In the genomic region with DNA sequence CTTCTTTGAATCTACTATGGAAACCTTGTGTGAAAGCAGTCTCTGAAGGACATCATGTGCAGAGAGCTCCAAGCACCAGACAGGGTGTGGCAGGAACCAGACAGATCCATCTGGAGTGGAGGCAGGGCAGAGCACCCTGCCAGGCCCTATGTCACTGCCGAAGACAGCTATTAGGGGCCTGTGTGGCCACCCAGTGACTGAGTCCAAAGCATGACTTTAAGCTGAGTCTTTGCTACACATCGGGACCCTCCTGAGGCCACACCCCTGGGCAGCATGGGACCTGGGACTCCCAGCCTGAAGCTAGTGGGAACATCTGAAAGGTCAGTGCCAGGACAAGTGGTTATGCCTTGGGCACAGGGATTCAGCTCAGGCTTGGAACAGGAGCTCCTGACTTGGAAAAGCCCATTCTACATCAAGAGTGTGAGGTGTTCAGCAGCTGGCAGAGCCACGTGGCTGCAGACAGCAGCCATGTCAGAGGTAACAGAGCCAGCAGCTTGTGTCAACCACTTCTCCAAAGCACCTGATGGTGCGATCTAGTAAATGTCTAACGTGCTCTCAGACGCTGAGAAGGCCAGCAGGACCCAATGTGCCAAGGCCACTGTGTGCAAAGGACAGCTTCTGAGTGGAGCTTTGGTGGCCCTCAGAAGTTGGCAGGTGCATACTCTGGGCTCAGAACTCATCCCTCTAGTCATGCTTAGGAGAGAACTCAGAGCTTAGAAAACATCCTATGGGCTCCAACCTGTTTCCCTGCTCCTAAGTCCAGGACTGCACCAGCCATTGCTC, we compare ENCODE assay signal across 23 mouse cellular contexts. TPM values are rescaled to one million over a fixed set of nuclear protein-coding genes. Genes with fewer than 3 reads are reported as not detected.
A peak's percentile ranks its signal among the peaks of the same experiment; 100 is the strongest.
DNase-seq lines count a peak whose midpoint lies in the region; ATAC-seq and TF ChIP-seq lines count a peak whose summit lies in the region.
"Had no signal": no experiment of that assay in that cellular context is flagged by ENCODE, and none has a peak within 500 bp of the region (broad histone marks: within the 10 kb centered on the region; RNA-seq: fewer than 3 reads in every experiment).

No protein-coding gene starts in this region.

- WGBS in midbrain, embryonic 11.5 days, result 84% methylated on average over 6 of the region's 6 CpGs
- WGBS in midbrain, postnatal 0 days, result 89% methylated on average over 6 of the region's 6 CpGs
- 40% methylated on average over 6 of the region's 6 CpGs for WGBS in liver, adult 2 months
- WGBS in liver, postnatal 0 days (ENCODE audit: insufficient replicate concordance), result 73% methylated on average over 6 of the region's 6 CpGs

- no peak for TF ChIP-seq EP300 in liver, postnatal 0 days (IDR thresholded peaks at IDR 0.05; ENCODE audit: low read depth)

- no peak overlapping the region for H3K4me2 ChIP-seq in midbrain, embryonic 11.5 days
- no peak overlapping the region for H3K4me2 ChIP-seq in midbrain, postnatal 0 days (ENCODE audit: low read depth, low read length, poor library complexity, severe bottlenecking)
- no peak overlapping the region for H3K4me2 ChIP-seq in liver, postnatal 0 days (ENCODE audit: low read depth, low read length)
- H3K4me2 ChIP-seq: heart, embryonic 13.5 days; hindbrain, embryonic 12.5 days; lung, embryonic 14.5 days had no signal

- DNase-seq in heart, postnatal 14 days, result peak; percentile 37 to 45
- no peak for DNase-seq in heart, postnatal 36 days
- peak; percentile 77 for DNase-seq in midbrain, embryonic 11.5 days (ENCODE audit: low spot score, missing footprints)
- no peak for DNase-seq in midbrain, postnatal 0 days (ENCODE audit: low spot score)
- peak; percentile 59 for DNase-seq in liver, adult 2 months (ENCODE audit: extremely low read depth, low read depth, low spot score)
- peak; percentile 21 for DNase-seq in liver, postnatal 0 days
- DNase-seq in T-cell, adult 2 months (ENCODE audit: low spot score), result no peak
- no peak for DNase-seq in c-Kit-positive CD71-positive TER-119-positive erythroid progenitor cells, embryonic 14.5 days (ENCODE audit: low spot score)
- DNase-seq: adrenal gland, adult 2 months; cerebellum, adult 11-12 months; left cerebral cortex, postnatal 4 days; lung, embryonic 14.5 days; right cerebral cortex, postnatal 14 days had no signal

- no peaks in the 10 kb centered on the region for H3K9me3 ChIP-seq in midbrain, embryonic 11.5 days (ENCODE audit: control insufficient read depth, low read length)
- no peaks in the 10 kb centered on the region for H3K9me3 ChIP-seq in midbrain, postnatal 0 days (ENCODE audit: low read length)
- H3K9me3 ChIP-seq in liver, postnatal 0 days (ENCODE audit: low read length), result no peaks in the 10 kb centered on the region
- H3K9me3 ChIP-seq: embryonic facial prominence, embryonic 10.5 days; heart, embryonic 13.5 days; hindbrain, embryonic 12.5 days; megakaryocyte, embryonic 14.5 days had no signal

- no peaks in the 10 kb centered on the region for H3K4me1 ChIP-seq in midbrain, embryonic 11.5 days (ENCODE audit: control insufficient read depth, insufficient read depth, low read length)
- no peaks in the 10 kb centered on the region for H3K4me1 ChIP-seq in midbrain, postnatal 0 days (ENCODE audit: insufficient read depth, low read length)
- peaks cover 29% of the 10 kb centered on the region for H3K4me1 ChIP-seq in liver, adult 2 months (ENCODE audit: control insufficient read depth, insufficient read depth, low read length)
- peaks cover 49% of the 10 kb centered on the region for H3K4me1 ChIP-seq in liver, postnatal 0 days (ENCODE audit: insufficient read depth)
- H3K4me1 ChIP-seq: embryonic facial prominence, embryonic 10.5 days had no signal

- H3K27me3 ChIP-seq in midbrain, embryonic 11.5 days (ENCODE audit: control insufficient read depth, insufficient read depth, low read length), result no peaks in the 10 kb centered on the region
- H3K27me3 ChIP-seq in midbrain, postnatal 0 days (ENCODE audit: insufficient read depth, low read length), result no peaks in the 10 kb centered on the region
- no peaks in the 10 kb centered on the region for H3K27me3 ChIP-seq in liver, adult 2 months (ENCODE audit: control insufficient read depth, insufficient read depth, low read length)
- no peaks in the 10 kb centered on the region for H3K27me3 ChIP-seq in liver, postnatal 0 days (ENCODE audit: insufficient read depth, low read length)
- H3K27me3 ChIP-seq: heart, embryonic 13.5 days; hindbrain, embryonic 12.5 days; megakaryocyte, embryonic 14.5 days had no signal

- no peak overlapping the region for H3K4me3 ChIP-seq in midbrain, embryonic 11.5 days (ENCODE audit: low read depth, low read length)
- no peak overlapping the region for H3K4me3 ChIP-seq in midbrain, postnatal 0 days (ENCODE audit: low read depth, low read length)
- no peak overlapping the region for H3K4me3 ChIP-seq in liver, adult 2 months (ENCODE audit: insufficient read depth, low read depth, low read length)
- no peak overlapping the region for H3K4me3 ChIP-seq in liver, postnatal 0 days (ENCODE audit: low read depth, low read length)
- H3K4me3 ChIP-seq: embryonic facial prominence, embryonic 10.5 days; heart, embryonic 13.5 days; hindbrain, embryonic 12.5 days; megakaryocyte, embryonic 14.5 days had no signal

- H3K9ac ChIP-seq in midbrain, embryonic 11.5 days (ENCODE audit: low read length), result no peak overlapping the region
- no peak overlapping the region for H3K9ac ChIP-seq in midbrain, postnatal 0 days (replicated peaks; ENCODE audit: low read length, poor library complexity, severe bottlenecking)
- no peak overlapping the region for H3K9ac ChIP-seq in liver, adult 2 months (ENCODE audit: low read depth, low read length)
- no peak overlapping the region for H3K9ac ChIP-seq in liver, postnatal 0 days (replicated peaks)
- H3K9ac ChIP-seq: heart, embryonic 13.5 days; hindbrain, embryonic 12.5 days; lung, embryonic 14.5 days had no signal

- ATAC-seq in midbrain, embryonic 11.5 days (ENCODE audit: low FRiP score), result no peak
- ATAC-seq in midbrain, postnatal 0 days (ENCODE audit: low FRiP score), result no peak
- no peak for ATAC-seq in liver, postnatal 0 days
- ATAC-seq: CD4-positive, CD25-positive, alpha-beta regulatory T cell, adult 4 months; forebrain, embryonic 16.5 days; inflammation-experienced regulatory T-cells, adult 6 months had no signal

- no peak for TF ChIP-seq CTCF in midbrain, postnatal 0 days (IDR thresholded peaks at IDR 0.05)
- no peak for TF ChIP-seq CTCF in liver, adult 2 months (IDR thresholded peaks at IDR 0.05; ENCODE audit: low read depth, low read length)
- no peak for TF ChIP-seq CTCF in liver, postnatal 0 days (IDR thresholded peaks at IDR 0.05; ENCODE audit: low read depth)

- no peak for TF ChIP-seq POLR2A in liver, adult 2 months (IDR thresholded peaks at IDR 0.05; ENCODE audit: extremely low read depth, insufficient read depth, low read length)

- intact Hi-C loops in heart, postnatal 14 days (cut with DNase I), result no loop called here
- intact Hi-C loops in heart, postnatal 36 days (cut with DNase I), result no loop called here

- no peak overlapping the region for H3K27ac ChIP-seq in midbrain, embryonic 11.5 days (ENCODE audit: low read depth, low read length)
- H3K27ac ChIP-seq in midbrain, postnatal 0 days (ENCODE audit: low read depth, low read length), result no peak overlapping the region
- no peak overlapping the region for H3K27ac ChIP-seq in liver, adult 2 months (replicated peaks; ENCODE audit: insufficient read depth, low read depth, low read length)
- no peak overlapping the region for H3K27ac ChIP-seq in liver, postnatal 0 days (ENCODE audit: low read depth)
- H3K27ac ChIP-seq: embryonic facial prominence, embryonic 10.5 days; heart, embryonic 13.5 days; hindbrain, embryonic 12.5 days; kidney, postnatal 0 days had no signal

- no peaks in the 10 kb centered on the region; the same call in 1 of the 2 replicates for H3K36me3 ChIP-seq in midbrain, embryonic 11.5 days (ENCODE audit: control insufficient read depth, insufficient read depth, low read length)
- H3K36me3 ChIP-seq in midbrain, postnatal 0 days (ENCODE audit: insufficient read depth, low read length), result peaks cover 14% of the 10 kb centered on the region
- peaks cover 3% of the 10 kb centered on the region; the same call in 1 of the 2 replicates for H3K36me3 ChIP-seq in liver, adult 2 months (ENCODE audit: control insufficient read depth, insufficient read depth, low read length)
- peaks cover 20% of the 10 kb centered on the region for H3K36me3 ChIP-seq in liver, postnatal 0 days (replicated peaks; ENCODE audit: insufficient read depth, low read length)

- no peaks in the 10 kb centered on the region for H3K79me2 ChIP-seq in liver, adult 2 months (ENCODE audit: control insufficient read depth, insufficient read depth, low read length)

RNA-seq across cellular contexts. Expression of a gene that starts 9.4 kb away (rescaled TPM):
- 1 to 10 TPM in 1 of 2 experiments, under 1 TPM in 1; 0.33 to 1.0 TPM for total RNA-seq in heart, postnatal 14 days (2021)
- 1 to 10 TPM in 1 of 2 experiments, under 1 TPM in 1; 0.94 to 1.1 TPM for total RNA-seq in heart, postnatal 36 days (2021)
- 1.8 and 2.5 TPM in 2 replicates for polyA plus RNA-seq in midbrain, embryonic 11.5 days (2014; fragmentation: Nextera tagmentation; extraction: Ambion mirVana)
- 1.7 TPM in 1 of 2 replicates, not detected in the other for total RNA-seq in midbrain, postnatal 0 days (2014; rRNA removed)
- not detected in 2 replicates for polyA plus RNA-seq in midbrain, postnatal 0 days (2015; fragmentation: Nextera tagmentation; extraction: Ambion mirVana)
- 0.34 and 0.74 TPM in 2 replicates for total RNA-seq in liver, adult 2 months (2014; rRNA removed)
- 0.25 TPM in 1 of 2 replicates, not detected in the other for polyA plus RNA-seq in liver, adult 2 months (2012; rRNA removed)
- 36.5 and 38.0 TPM in 2 replicates for polyA plus RNA-seq in liver, postnatal 0 days (2015; fragmentation: Nextera tagmentation; extraction: Ambion mirVana)
- total RNA-seq: gastrocnemius, adult 8-10 months; left cerebral cortex, postnatal 4 days had no signal
- polyA plus RNA-seq: CD4-positive, CD25-positive, alpha-beta regulatory T cell, adult 4 months had no signal

RNA-seq across cellular contexts. Expression of a gene that starts 24.7 kb away (rescaled TPM):
- total RNA-seq in heart, postnatal 14 days (2021), result 10 to 100 TPM; 16.7 to 17.4 TPM
- total RNA-seq in heart, postnatal 36 days (2021), result 10 to 100 TPM; 10.7 to 11.1 TPM
- polyA plus RNA-seq in midbrain, embryonic 11.5 days (2014; fragmentation: Nextera tagmentation; extraction: Ambion mirVana), result 7.7 and 8.0 TPM in 2 replicates
- total RNA-seq in midbrain, postnatal 0 days (2014; rRNA removed), result 23.2 and 31.6 TPM in 2 replicates
- polyA plus RNA-seq in midbrain, postnatal 0 days (2015; fragmentation: Nextera tagmentation; extraction: Ambion mirVana), result 7.7 and 9.9 TPM in 2 replicates
- 63.0 and 71.9 TPM in 2 replicates for total RNA-seq in liver, adult 2 months (2014; rRNA removed)
- polyA plus RNA-seq in liver, adult 2 months (2012; rRNA removed), result 106 and 139 TPM in 2 replicates
- 44.4 and 45.4 TPM in 2 replicates for polyA plus RNA-seq in liver, postnatal 0 days (2015; fragmentation: Nextera tagmentation; extraction: Ambion mirVana)

RNA-seq across cellular contexts. Expression of a gene that starts 48.3 kb away (rescaled TPM):
- total RNA-seq in heart, postnatal 14 days (2021), result 1 to 10 TPM in 1 of 2 experiments, under 1 TPM in 1; 0.55 to 1.5 TPM
- 1 to 10 TPM in 1 of 2 experiments, under 1 TPM in 1; 0.79 to 2.0 TPM for total RNA-seq in heart, postnatal 36 days (2021)
- polyA plus RNA-seq in midbrain, embryonic 11.5 days (2014; fragmentation: Nextera tagmentation; extraction: Ambion mirVana), result 1.9 and 4.0 TPM in 2 replicates
- total RNA-seq in midbrain, postnatal 0 days (2014; rRNA removed), result 5.4 TPM in 1 of 2 replicates, not detected in the other
- polyA plus RNA-seq in midbrain, postnatal 0 days (2015; fragmentation: Nextera tagmentation; extraction: Ambion mirVana), result 1.2 and 1.8 TPM in 2 replicates
- total RNA-seq in liver, adult 2 months (2014; rRNA removed), result 1.0 and 1.1 TPM in 2 replicates
- 0.51 and 0.98 TPM in 2 replicates for polyA plus RNA-seq in liver, adult 2 months (2012; rRNA removed)
- polyA plus RNA-seq in liver, postnatal 0 days (2015; fragmentation: Nextera tagmentation; extraction: Ambion mirVana), result 2.8 and 3.2 TPM in 2 replicates

RNA-seq across cellular contexts. Expression of a gene that starts 51.3 kb away (rescaled TPM):
- 10 to 100 TPM; 17.8 TPM for total RNA-seq in heart, postnatal 14 days (2021)
- total RNA-seq in heart, postnatal 36 days (2021), result 10 to 100 TPM; 18.7 to 18.9 TPM
- polyA plus RNA-seq in midbrain, embryonic 11.5 days (2014; fragmentation: Nextera tagmentation; extraction: Ambion mirVana), result 66.4 and 71.5 TPM in 2 replicates
- 21.7 and 22.5 TPM in 2 replicates for total RNA-seq in midbrain, postnatal 0 days (2014; rRNA removed)
- 20.7 and 25.9 TPM in 2 replicates for polyA plus RNA-seq in midbrain, postnatal 0 days (2015; fragmentation: Nextera tagmentation; extraction: Ambion mirVana)
- total RNA-seq in liver, adult 2 months (2014; rRNA removed), result 18.6 and 22.8 TPM in 2 replicates
- polyA plus RNA-seq in liver, adult 2 months (2012; rRNA removed), result 5.6 and 6.8 TPM in 2 replicates
- 19.7 and 19.8 TPM in 2 replicates for polyA plus RNA-seq in liver, postnatal 0 days (2015; fragmentation: Nextera tagmentation; extraction: Ambion mirVana)

RNA-seq across cellular contexts. Expression of a gene that starts 56.6 kb away (rescaled TPM):
- 1 to 10 TPM; 3.1 to 3.2 TPM for total RNA-seq in heart, postnatal 14 days (2021)
- 1 to 10 TPM; 1.2 to 1.4 TPM for total RNA-seq in heart, postnatal 36 days (2021)
- 6.1 and 6.4 TPM in 2 replicates for polyA plus RNA-seq in midbrain, embryonic 11.5 days (2014; fragmentation: Nextera tagmentation; extraction: Ambion mirVana)
- total RNA-seq in midbrain, postnatal 0 days (2014; rRNA removed), result 6.6 and 15.8 TPM in 2 replicates
- 8.7 and 11.2 TPM in 2 replicates for polyA plus RNA-seq in midbrain, postnatal 0 days (2015; fragmentation: Nextera tagmentation; extraction: Ambion mirVana)
- 0.65 and 1.2 TPM in 2 replicates for total RNA-seq in liver, adult 2 months (2014; rRNA removed)
- polyA plus RNA-seq in liver, adult 2 months (2012; rRNA removed), result 0.41 and 0.86 TPM in 2 replicates
- polyA plus RNA-seq in liver, postnatal 0 days (2015; fragmentation: Nextera tagmentation; extraction: Ambion mirVana), result 0.39 and 0.42 TPM in 2 replicates
- total RNA-seq: monocyte, adult 5-6 weeks had no signal

Comparison
In these comparisons a context has a peak if more than half of its experiments do, and no peak if none do; other contexts are left out.
1. DNase-seq: peak in heart, postnatal 14 days (2 of 2), midbrain, embryonic 11.5 days (single experiment), liver, adult 2 months (single experiment) and liver, postnatal 0 days (single experiment); none in heart, postnatal 36 days (0 of 2), midbrain, postnatal 0 days (single experiment), T-cell, adult 2 months (single experiment) and c-Kit-positive CD71-positive TER-119-positive erythroid progenitor cells, embryonic 14.5 days (single experiment).